Mouse (Mus musculus): ENCODE data around the gene Hist2h2ac. TPM values are rescaled to one million over a fixed set of nuclear protein-coding genes. Genes with fewer than 3 reads are reported as not detected.
"Not testable (repeated sequence)": the region's sequence is repeated elsewhere in the genome, so short reads cannot be mapped to it uniquely, and the experiment has no call there.

Gene Hist2h2ac
- polyA plus RNA-seq, 1 experiment = 1.9 TPM

GRCm38 (mm10) chr3:96180727-96181477, 39.8 kb downstream of the Hist2h2ac start, which contains the start of gene Sv2a:
Sv2a (plus strand) TSS chr3:96181151.
- TF ChIP-seq USF1 (IDR thresholded peaks at IDR 0.05; ENCODE audit: low read depth) (no peak), CEBPB (IDR thresholded peaks at IDR 0.05; ENCODE audit: low read depth) (no peak), MYOG (IDR thresholded peaks at IDR 0.05; ENCODE audit: control insufficient read depth, extremely low read depth, insufficient read length) (no peak), FOSL1 (IDR thresholded peaks at IDR 0.05; ENCODE audit: insufficient read depth, low read length, poor library complexity, severe bottlenecking) (no peak), MYOD1 (IDR thresholded peaks at IDR 0.05; ENCODE audit: control insufficient read depth, insufficient read length, low read depth) (no peak), CTCF (IDR thresholded peaks at IDR 0.05; ENCODE audit: control insufficient read depth, insufficient read depth, insufficient read length) (no peak), MAX (IDR thresholded peaks at IDR 0.05) (no peak)
- H3ac ChIP-seq (ENCODE audit: control insufficient read depth, insufficient read length, low read depth) = peak within 1 kb of the TSS; percentile 8
- H3K27me3 ChIP-seq (ENCODE audit: control insufficient read depth, insufficient read depth, insufficient read length) = no peaks in the 10 kb centered on the region
- peaks cover 24% of the 10 kb centered on the region for H3K36me3 ChIP-seq (ENCODE audit: control insufficient read depth, insufficient read depth)
- H3K4me3 ChIP-seq (ENCODE audit: insufficient read depth, poor library complexity, severe bottlenecking) = peak within 1 kb of the TSS; percentile 6
- peaks cover 7% of the 10 kb centered on the region for H3K79me2 ChIP-seq (ENCODE audit: control insufficient read depth, insufficient read depth)
- peaks cover 3% of the 10 kb centered on the region for H3K79me3 ChIP-seq (ENCODE audit: low read depth)

GRCm38 (mm10) chr3:96179531-96179930, 41.1 kb downstream of the Hist2h2ac start:
- peaks cover 12% of the 10 kb centered on the region for H3K79me3 ChIP-seq (ENCODE audit: low read depth)
- H3K36me3 ChIP-seq (ENCODE audit: control insufficient read depth, insufficient read depth) = peaks cover 38% of the 10 kb centered on the region
- no peaks in the 10 kb centered on the region for H3K27me3 ChIP-seq (ENCODE audit: control insufficient read depth, insufficient read depth, insufficient read length)
- no peak overlapping the region for H3K4me3 ChIP-seq (ENCODE audit: insufficient read depth, poor library complexity, severe bottlenecking)
- peaks cover 21% of the 10 kb centered on the region for H3K79me2 ChIP-seq (ENCODE audit: control insufficient read depth, insufficient read depth)
- no peak overlapping the region for H3ac ChIP-seq (ENCODE audit: control insufficient read depth, insufficient read length, low read depth)
- no peak for TF ChIP-seq USF1 (IDR thresholded peaks at IDR 0.05; ENCODE audit: low read depth)
- no peak for TF ChIP-seq CEBPB (IDR thresholded peaks at IDR 0.05; ENCODE audit: low read depth)
- TF ChIP-seq FOSL1 (IDR thresholded peaks at IDR 0.05; ENCODE audit: insufficient read depth, low read length, poor library complexity, severe bottlenecking) = no peak
- TF ChIP-seq MYOD1 (IDR thresholded peaks at IDR 0.05; ENCODE audit: control insufficient read depth, insufficient read length, low read depth) = no peak
- TF ChIP-seq CTCF (IDR thresholded peaks at IDR 0.05; ENCODE audit: control insufficient read depth, insufficient read depth, insufficient read length) = no peak
- no peak for TF ChIP-seq MYOG (IDR thresholded peaks at IDR 0.05; ENCODE audit: control insufficient read depth, extremely low read depth, insufficient read length)
- TF ChIP-seq MAX (IDR thresholded peaks at IDR 0.05) = no peak

- Histone ChIP-seq H3K4me3 (ENCODE audit: insufficient read depth, poor library complexity, severe bottlenecking) (no peak overlapping the region), H3K36me3 (ENCODE audit: control insufficient read depth, insufficient read depth) (peaks cover 41% of the 10 kb centered on the region), H3ac (ENCODE audit: control insufficient read depth, insufficient read length, low read depth) (no peak overlapping the region), H3K79me3 (ENCODE audit: low read depth) (peaks cover 16% of the 10 kb centered on the region), H3K27me3 (ENCODE audit: control insufficient read depth, insufficient read depth, insufficient read length) (no peaks in the 10 kb centered on the region), H3K79me2 (ENCODE audit: control insufficient read depth, insufficient read depth) (peaks cover 27% of the 10 kb centered on the region)
- TF ChIP-seq MYOD1 (IDR thresholded peaks at IDR 0.05; ENCODE audit: control insufficient read depth, insufficient read length, low read depth) (no peak), FOSL1 (IDR thresholded peaks at IDR 0.05; ENCODE audit: insufficient read depth, low read length, poor library complexity, severe bottlenecking) (no peak), MAX (IDR thresholded peaks at IDR 0.05) (no peak), CEBPB (IDR thresholded peaks at IDR 0.05; ENCODE audit: low read depth) (no peak), MYOG (IDR thresholded peaks at IDR 0.05; ENCODE audit: control insufficient read depth, extremely low read depth, insufficient read length) (no peak), CTCF (IDR thresholded peaks at IDR 0.05; ENCODE audit: control insufficient read depth, insufficient read depth, insufficient read length) (no peak), USF1 (IDR thresholded peaks at IDR 0.05; ENCODE audit: low read depth) (no peak)
These were observed 41.8 kb downstream of the Hist2h2ac start for GRCm38 (mm10) chr3:96178902-96179301.

- H3K79me3 ChIP-seq (ENCODE audit: low read depth) = peaks cover 17% of the 10 kb centered on the region
- TF ChIP-seq CTCF (IDR thresholded peaks at IDR 0.05; ENCODE audit: control insufficient read depth, insufficient read depth, insufficient read length) = no peak
- TF ChIP-seq MAX (IDR thresholded peaks at IDR 0.05) = no peak
- TF ChIP-seq FOSL1 (IDR thresholded peaks at IDR 0.05; ENCODE audit: insufficient read depth, low read length, poor library complexity, severe bottlenecking) = no peak
- TF ChIP-seq USF1 (IDR thresholded peaks at IDR 0.05; ENCODE audit: low read depth) = no peak
- no peak for TF ChIP-seq MYOD1 (IDR thresholded peaks at IDR 0.05; ENCODE audit: control insufficient read depth, insufficient read length, low read depth)
- no peak for TF ChIP-seq CEBPB (IDR thresholded peaks at IDR 0.05; ENCODE audit: low read depth)
- no peak for TF ChIP-seq MYOG (IDR thresholded peaks at IDR 0.05; ENCODE audit: control insufficient read depth, extremely low read depth, insufficient read length)
- H3K36me3 ChIP-seq (ENCODE audit: control insufficient read depth, insufficient read depth) = peaks cover 46% of the 10 kb centered on the region
- H3K27me3 ChIP-seq (ENCODE audit: control insufficient read depth, insufficient read depth, insufficient read length) = no peaks in the 10 kb centered on the region
- H3ac ChIP-seq (ENCODE audit: control insufficient read depth, insufficient read length, low read depth) = no peak overlapping the region
- H3K4me3 ChIP-seq (ENCODE audit: insufficient read depth, poor library complexity, severe bottlenecking) = no peak overlapping the region
- H3K79me2 ChIP-seq (ENCODE audit: control insufficient read depth, insufficient read depth) = peaks cover 32% of the 10 kb centered on the region
These were observed 42.3 kb downstream of the Hist2h2ac start for GRCm38 (mm10) chr3:96178427-96178826.

- Histone ChIP-seq H3K79me3 (ENCODE audit: low read depth) (peaks cover 30% of the 10 kb centered on the region), H3K4me3 (ENCODE audit: insufficient read depth, poor library complexity, severe bottlenecking) (no peak overlapping the region), H3K36me3 (ENCODE audit: control insufficient read depth, insufficient read depth) (peaks cover 52% of the 10 kb centered on the region), H3K79me2 (ENCODE audit: control insufficient read depth, insufficient read depth) (peaks cover 64% of the 10 kb centered on the region), H3K27me3 (ENCODE audit: control insufficient read depth, insufficient read depth, insufficient read length) (no peaks in the 10 kb centered on the region), H3ac (ENCODE audit: control insufficient read depth, insufficient read length, low read depth) (no peak overlapping the region)
- TF ChIP-seq MAX (IDR thresholded peaks at IDR 0.05) = no peak
- no peak for TF ChIP-seq USF1 (IDR thresholded peaks at IDR 0.05; ENCODE audit: low read depth)
- TF ChIP-seq MYOD1 (IDR thresholded peaks at IDR 0.05; ENCODE audit: control insufficient read depth, insufficient read length, low read depth) = no peak
- no peak for TF ChIP-seq CTCF (IDR thresholded peaks at IDR 0.05; ENCODE audit: control insufficient read depth, insufficient read depth, insufficient read length)
- TF ChIP-seq MYOG (IDR thresholded peaks at IDR 0.05; ENCODE audit: control insufficient read depth, extremely low read depth, insufficient read length) = no peak
- no peak for TF ChIP-seq CEBPB (IDR thresholded peaks at IDR 0.05; ENCODE audit: low read depth)
- TF ChIP-seq FOSL1 (IDR thresholded peaks at IDR 0.05; ENCODE audit: insufficient read depth, low read length, poor library complexity, severe bottlenecking) = no peak
These were observed 45.4 kb downstream of the Hist2h2ac start for GRCm38 (mm10) chr3:96175251-96175650.

- peaks cover 53% of the 10 kb centered on the region for H3K36me3 ChIP-seq (ENCODE audit: control insufficient read depth, insufficient read depth)
- not testable (repeated sequence) for H3ac ChIP-seq (ENCODE audit: control insufficient read depth, insufficient read length, low read depth); H3K27me3 ChIP-seq (ENCODE audit: control insufficient read depth, insufficient read depth, insufficient read length); H3K4me3 ChIP-seq (ENCODE audit: insufficient read depth, poor library complexity, severe bottlenecking)
- H3K79me2 ChIP-seq (ENCODE audit: control insufficient read depth, insufficient read depth) = peaks cover 66% of the 10 kb centered on the region
- H3K79me3 ChIP-seq (ENCODE audit: low read depth) = peaks cover 30% of the 10 kb centered on the region
These were observed 46.6 kb downstream of the Hist2h2ac start for GRCm38 (mm10) chr3:96174042-96174441.
